Mouse (Mus musculus) CH12.LX (cell line): ENCODE measurements around the gene Rab15.

ENCODE experiments used
- CTCF ChIP-seq, 2 experiments: IDR thresholded peaks in 1 of 2; conservative IDR thresholded peaks in 1 of 2; 2 replicates each; pipeline ENCODE4 v1.5.1; 2011 to 2012; ENCODE audit warnings: low read depth in 2 of 2, low read length in 2 of 2, improper control_type of control experiment in 1 of 2, inconsistent platforms in 1 of 2, mild to moderate bottlenecking in 1 of 2, moderate library complexity in 1 of 2
- TCF12 ChIP-seq: IDR thresholded peaks from 2 replicates; pipeline ENCODE4 v1.6.1; 2014; ENCODE audit warnings: low read depth, mild to moderate bottlenecking, inconsistent platforms, low read length, improper control_type of control experiment
- USF1 ChIP-seq: IDR thresholded peaks from 2 replicates; pipeline ENCODE4 v1.6.1; 2014; ENCODE audit warnings: low read depth, mild to moderate bottlenecking, inconsistent platforms, low read length, improper control_type of control experiment
- USF2 ChIP-seq: conservative IDR thresholded peaks from 2 replicates; pipeline ENCODE4 v1.6.1; 2011; ENCODE audit warnings: low read depth, low read length, improper control_type of control experiment

GRCm38 (mm10) chr12:76822002-76822650 is 582 bp downstream of the Rab15 start:
- TF ChIP-seq USF1 (no peak), USF2 (no peak), CTCF (conservative IDR thresholded peaks at IDR 0.05 in 1 of 2, IDR thresholded peaks at IDR 0.05 in 1 of 2; ENCODE audit: low read depth in 2 of 2, low read length in 2 of 2) (no peak), TCF12 (no peak)
